Mouse (Mus musculus) lung, postnatal 10 days (tissue): ENCODE results near the gene Atp1a3.
A peak's percentile ranks its signal among the peaks of the same experiment; 100 is the strongest.

Source experiments
- DNase-seq: peaks from one replicate; pipeline ENCODE4 v3.0.0; 2021

The Atp1a3 gene

DNA sequence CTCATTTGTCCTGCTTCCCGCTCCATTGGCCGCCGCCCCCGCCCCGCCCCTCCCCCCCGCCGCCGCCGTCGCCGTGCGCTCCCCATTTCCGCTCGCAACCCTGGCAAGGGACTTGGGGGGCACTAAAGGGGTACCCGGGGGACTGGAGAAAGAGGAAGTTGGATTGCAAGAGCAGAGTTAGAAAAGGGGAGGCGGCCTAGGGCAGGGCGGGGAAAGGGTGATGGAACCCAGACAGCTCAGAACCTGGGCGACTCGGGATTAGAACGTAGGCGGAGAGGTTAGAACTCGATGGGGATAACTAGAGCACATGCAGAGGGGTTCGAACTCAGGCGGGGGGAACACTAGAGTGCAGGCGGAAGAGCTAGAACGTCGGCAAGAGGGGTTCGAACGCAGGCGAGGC lies 51.3 kb downstream of the Atp1a3 start:
- DNase-seq: peak; percentile 27

DNA sequence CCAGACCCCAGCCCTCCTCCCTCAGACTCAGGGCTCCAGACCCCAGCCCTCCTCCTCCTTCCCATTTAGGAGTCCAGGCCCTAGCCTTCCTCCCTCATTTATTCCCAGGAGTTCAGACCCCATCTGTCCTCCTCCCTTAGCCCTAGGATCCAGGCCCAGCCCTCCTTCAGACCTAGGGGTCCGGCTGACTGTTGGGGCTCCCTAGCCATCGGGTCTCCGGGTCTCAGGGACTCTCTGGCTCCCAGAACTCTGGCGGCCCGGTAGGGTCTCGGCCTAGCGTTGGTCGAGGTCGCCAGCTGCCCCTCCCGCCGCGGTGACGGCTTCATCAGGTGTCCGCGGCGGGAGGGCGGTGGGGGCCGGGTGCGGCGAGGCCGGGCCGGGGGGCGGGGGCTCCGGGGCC lies 51.8 kb downstream of the Atp1a3 start:
- no peak for DNase-seq

DNA sequence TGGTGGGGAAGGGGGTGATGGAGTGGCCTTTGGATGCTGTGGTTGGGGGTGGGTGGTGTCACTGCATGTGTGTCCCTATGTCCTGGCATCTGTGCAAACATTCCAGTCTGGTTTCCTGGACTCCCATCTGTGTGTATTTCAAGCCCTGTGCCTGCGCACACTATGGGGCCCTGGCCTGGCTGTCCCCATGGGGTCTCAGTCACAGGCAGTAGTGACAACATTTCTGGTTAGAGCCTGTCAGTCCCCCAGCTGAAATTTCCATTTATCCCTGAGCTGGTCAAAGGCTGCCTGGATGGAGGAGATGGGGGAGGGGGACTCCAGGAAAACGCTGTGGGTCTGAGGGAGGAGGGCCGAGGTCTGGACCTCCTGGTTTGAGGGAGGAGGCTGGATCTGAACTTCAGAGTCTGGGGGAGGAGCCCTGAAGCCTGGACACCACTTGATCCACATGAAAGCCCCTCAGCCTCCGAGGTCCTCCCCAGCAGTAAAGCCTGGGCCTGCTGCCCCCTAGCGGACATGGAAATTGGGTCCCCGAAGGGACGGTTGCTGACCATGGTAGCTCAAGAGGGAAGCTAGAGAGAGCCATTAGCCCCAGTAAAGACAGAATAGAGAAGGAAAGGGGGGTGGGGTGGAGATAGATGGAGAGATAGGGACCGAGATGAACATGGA lies 55.7 kb downstream of the Atp1a3 start:
- DNase-seq: peak; percentile 87

DNA sequence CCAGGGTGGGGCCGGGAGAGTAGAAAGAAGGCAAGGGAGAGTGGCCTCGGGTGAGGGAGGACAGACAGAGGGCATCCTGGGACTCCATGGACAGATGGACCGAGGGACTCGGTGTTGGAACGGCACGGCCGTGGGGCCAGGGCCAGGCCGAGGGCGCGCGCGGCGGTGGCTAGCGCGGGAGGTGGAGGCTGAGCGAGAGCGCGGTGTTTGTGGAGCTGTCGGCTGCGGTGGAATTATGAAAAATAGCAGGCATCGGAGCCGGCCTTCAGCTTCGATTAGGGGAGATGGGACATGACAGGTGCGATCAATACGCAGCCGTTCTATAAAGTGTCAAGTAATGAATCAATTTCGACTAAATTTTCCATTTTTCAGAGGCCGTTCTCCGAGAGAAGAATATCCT lies 57.0 kb downstream of the Atp1a3 start:
- no peak for DNase-seq

DNA sequence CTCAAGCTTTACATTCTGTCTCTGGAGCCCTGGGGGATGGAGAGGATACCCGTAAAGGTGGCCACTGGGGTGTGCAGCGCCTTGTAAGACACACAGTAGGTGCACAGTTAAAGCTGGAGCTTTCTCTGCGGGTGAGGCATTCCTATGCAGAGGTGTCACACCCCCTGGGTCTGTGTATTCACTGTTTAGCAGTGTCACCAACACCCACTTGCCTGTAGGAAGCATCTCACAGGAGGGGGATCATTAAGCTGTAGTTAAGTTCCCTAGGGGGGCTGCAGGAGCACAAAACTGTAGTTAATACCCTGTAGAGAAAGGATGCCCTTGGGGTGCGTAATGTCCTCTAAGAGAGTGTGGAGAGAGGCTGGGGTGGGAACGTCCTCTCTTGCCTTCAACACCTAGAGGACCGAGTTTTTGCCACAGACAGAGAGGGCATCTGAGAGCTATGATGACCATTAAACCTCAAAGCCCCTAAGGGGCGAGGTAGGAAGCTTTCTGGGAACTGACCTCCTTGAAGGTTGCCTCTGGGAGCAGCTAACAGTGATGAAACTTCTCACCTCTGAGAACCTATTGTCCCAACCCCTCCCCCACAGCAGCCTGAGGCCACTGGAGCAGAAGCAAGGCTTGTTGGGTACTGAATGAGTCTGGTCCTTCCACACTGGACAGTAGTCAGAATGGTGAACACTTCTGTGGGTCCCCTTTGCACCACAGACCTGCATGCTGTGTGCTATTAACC lies 58.3 kb downstream of the Atp1a3 start:
- no peak for DNase-seq

DNA sequence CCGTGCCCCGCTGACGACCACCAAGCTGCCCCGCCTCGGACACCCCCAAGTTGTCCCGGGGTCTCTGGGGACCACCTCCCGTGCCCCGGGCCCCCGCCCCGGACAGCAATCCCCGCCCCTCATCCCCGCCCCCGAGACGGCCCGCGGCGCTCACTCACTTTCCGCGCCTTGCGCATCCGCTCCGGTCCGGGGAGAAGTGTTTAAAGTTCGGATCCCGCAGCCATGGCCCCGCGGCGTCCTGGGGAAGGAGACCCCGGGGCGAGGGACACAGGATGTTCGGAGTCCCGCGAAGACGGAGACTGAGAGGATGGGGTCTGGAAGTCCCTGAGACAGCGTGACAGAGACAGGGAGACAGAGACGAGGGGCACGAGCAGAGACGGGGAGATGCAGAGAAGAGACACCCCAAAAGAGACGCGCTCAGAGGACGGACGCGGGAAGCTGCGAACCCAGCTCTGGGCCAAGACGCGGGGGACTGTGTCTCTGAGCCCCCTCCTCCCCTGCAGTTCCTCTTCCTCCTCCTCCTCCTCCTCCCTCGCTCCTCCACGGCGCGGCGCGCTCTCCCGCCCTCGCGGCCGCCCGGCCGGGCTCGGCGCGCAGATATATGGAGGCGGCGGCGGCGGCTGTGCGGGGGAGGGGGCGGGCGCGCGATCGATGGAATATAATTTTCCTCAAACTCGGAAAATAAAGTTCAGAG lies 61.4 kb downstream of the Atp1a3 start, which contains the start of gene Gm4881:
Gene Gm4881, minus strand, starts transcription at position 238 of the 694 bp plus-strand sequence.
- no peak for DNase-seq

DNA sequence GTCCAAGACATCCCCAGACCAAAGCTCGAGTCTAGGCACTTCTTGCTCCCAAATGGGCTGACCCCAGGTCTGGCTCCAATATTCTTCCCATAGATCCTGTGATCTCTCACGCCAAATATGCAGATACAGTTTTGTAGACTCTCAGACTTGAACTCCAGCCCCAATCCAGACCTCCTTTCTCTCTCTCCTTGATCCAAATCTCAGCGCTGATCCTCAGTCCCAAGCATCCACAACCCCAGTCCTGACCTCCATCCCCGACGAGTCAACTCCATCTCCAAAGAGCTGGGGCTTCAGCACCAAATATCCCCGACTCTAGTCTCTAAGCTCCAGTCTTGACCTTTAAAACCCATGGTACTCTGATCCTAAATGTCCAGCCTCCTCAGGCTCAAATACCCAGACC lies 62.1 kb downstream of the Atp1a3 start:
- DNase-seq: no peak

DNA sequence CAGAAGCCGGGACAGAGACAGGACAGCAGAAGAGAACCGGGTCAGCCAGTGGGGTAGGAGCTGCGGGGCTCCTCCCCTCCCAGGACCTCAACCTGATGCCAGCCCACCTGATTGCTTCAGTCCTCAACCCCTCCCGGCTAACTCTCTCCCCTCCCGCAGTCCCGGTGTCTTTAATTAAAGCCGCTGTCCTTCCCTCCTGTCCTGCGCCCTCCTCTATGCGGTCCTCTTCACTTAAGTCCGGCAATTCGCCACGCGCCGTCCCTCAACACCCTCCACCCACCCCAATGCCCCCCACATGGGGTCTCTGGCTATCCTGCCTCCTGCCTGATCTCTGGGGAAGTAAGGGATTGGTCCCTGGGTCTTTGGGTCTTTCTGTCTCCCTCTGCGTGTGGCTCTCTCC lies 74.1 kb downstream of the Atp1a3 start:
- DNase-seq: no peak

DNA sequence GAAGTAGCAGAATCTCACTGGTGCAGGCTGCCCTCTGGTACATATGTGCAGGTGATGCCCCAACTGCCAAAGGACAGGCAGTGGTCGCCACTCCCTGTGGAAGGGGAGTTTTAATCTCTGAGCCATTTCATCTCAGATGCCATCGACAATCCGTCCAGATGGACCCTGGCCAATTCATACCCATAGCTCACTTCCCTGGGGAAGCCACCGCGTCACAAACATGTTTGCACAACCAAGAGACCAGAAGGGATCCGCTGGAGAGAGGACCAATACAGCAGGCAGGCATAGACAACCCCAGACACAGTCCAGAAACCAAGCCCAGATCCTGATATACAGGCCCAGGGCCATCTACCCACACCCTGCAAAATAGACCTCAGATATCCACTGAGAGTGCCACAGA lies 75.3 kb downstream of the Atp1a3 start:
- no peak for DNase-seq
